Mouse (Mus musculus): ENCODE results near the gene Gnb3. TPM values are rescaled to one million over a fixed set of nuclear protein-coding genes. Genes with fewer than 3 reads are reported as not detected.

Gnb3 gene
- polyA plus RNA-seq (2015; fragmentation: Nextera tagmentation; extraction: Ambion mirVana) = 0.69 and 0.70 TPM in 2 replicates

DNA sequence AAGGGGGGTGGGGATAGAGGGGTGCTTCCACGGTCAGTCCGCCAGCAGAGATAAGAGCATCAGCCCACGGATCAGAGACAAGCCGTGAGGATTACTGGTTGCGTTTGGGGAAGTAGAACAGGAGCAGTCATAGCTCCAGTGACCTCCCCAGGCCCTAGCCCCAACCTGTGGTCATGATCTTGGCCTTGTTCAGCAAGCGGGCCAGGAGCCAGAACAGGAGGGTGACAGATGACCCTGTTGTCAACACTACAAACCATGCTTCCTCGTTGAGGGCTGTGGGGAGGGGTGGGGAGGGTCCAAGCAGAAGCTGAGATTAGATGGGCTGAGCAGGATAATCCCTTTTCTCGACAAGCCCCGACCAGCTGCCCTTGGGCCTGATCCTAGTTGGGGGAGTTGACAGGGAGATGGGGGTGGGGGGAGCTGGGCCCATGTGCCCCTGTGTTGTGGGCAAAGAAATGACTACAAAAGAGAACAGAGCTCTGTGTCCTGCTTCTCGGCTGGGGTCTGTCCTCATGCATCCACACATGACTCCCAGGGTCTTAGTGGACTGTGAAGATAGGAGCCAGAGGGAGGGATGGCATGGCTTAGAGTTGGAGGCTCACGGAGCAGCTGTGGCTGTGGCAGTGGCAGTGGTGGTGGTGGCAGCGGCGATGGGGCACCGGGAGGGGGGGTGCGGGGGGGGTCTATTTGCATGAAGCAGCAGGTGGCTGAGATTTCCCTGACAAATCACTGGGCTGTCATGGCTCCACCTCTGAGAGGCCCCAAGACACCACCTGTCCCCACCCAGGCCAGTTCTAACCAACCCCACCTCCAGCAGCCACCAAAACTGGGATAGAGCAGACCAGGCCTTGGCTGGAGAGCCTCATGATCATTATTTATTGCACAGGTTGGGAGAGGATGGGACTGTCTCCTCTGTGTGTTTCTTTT is at the start of gene Gnb3:
TSS of gene Gnb3 (minus strand) at position 35 of the 927 bp plus-strand sequence.
- H3K4me1 ChIP-seq = peaks cover 5% of the 10 kb centered on the region; the same call in 1 of the 2 replicates
- WGBS = 43% methylated on average over 15 of the region's 15 CpGs
- H3K27me3 ChIP-seq (replicated peaks) = no peaks in the 10 kb centered on the region
- no peak within 1 kb of the TSS for H3K4me3 ChIP-seq (replicated peaks)
- no peaks in the 10 kb centered on the region for H3K9me3 ChIP-seq (replicated peaks)
- no peak within 1 kb of the TSS for H3K4me2 ChIP-seq
- no peak within 1 kb of the TSS for H3K27ac ChIP-seq (replicated peaks)
- peak within 1 kb of the TSS; percentile 21 for H3K9ac ChIP-seq (replicated peaks)
- 0 out of 2 replicates have a peak, but pooled peaks have one; percentile 13 for ATAC-seq (ENCODE audit: low FRiP score)
- H3K36me3 ChIP-seq = peaks cover 19% of the 10 kb centered on the region

DNA sequence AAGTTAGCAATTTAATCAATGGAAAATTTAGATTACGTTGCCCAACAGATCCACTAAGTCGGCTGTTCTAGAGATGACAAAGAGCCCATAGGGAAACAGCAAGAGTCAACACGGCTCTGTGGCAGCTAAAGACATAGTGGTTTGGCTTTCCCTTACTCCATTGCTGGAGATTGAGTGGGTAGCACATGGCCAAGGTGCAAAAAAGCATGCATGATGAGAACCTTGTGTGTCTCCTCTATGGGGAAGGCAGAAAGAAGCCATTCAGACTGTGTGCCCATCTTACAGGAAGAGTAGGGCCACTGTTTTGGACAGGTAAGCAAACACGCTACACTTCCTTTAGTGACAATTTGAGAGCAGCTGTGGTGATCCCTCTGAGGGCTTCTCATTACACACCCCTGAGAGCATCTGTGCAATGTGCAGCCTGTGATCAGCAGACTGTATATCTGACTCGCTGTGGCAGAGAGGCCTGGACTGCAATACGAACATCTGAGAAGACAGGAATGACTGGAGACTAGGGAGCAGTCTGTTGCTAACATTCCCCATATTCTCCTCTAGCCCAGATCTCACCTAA is 48.6 kb upstream of the Gnb3 start:
- Histone ChIP-seq H3K4me3 (replicated peaks) (no peak overlapping the region), H3K4me1 (no peaks in the 10 kb centered on the region), H3K27ac (replicated peaks) (no peak overlapping the region), H3K4me2 (no peak overlapping the region), H3K9me3 (replicated peaks) (no peaks in the 10 kb centered on the region), H3K27me3 (replicated peaks) (no peaks in the 10 kb centered on the region), H3K9ac (replicated peaks) (no peak overlapping the region), H3K36me3 (no peaks in the 10 kb centered on the region)
- 89% methylated on average over 6 of the region's 6 CpGs for WGBS
- no peak for ATAC-seq (ENCODE audit: low FRiP score)

DNA sequence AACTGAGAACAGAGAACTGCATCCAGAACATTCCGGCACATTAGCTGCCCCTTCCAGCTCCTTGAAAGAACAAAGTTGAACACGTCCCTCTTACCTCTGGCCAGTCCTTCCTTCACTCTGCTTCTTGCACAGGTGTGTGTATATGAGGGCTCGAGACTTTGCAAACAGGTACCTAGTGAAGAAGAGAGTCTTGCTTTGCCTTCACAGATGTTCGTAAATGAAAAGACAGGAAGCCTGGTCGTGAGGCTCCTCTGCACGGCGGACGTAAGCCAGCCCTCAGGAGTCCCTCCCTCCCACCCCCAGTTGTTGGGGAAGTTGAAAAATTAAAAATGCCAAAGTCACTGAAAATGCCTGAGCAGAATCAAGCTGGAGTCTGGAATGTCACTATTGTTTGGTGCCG is 47.9 kb upstream of the Gnb3 start, which contains the start of gene Cd4:
TSS of gene Cd4 (minus strand) at position 236 of the 400 bp plus-strand sequence.
- no peaks in the 10 kb centered on the region for H3K9me3 ChIP-seq (replicated peaks)
- H3K27me3 ChIP-seq (replicated peaks) = no peaks in the 10 kb centered on the region
- H3K27ac ChIP-seq (replicated peaks) = no peak within 1 kb of the TSS
- H3K4me1 ChIP-seq = no peaks in the 10 kb centered on the region
- no peak within 1 kb of the TSS for H3K4me3 ChIP-seq (replicated peaks)
- no peak within 1 kb of the TSS for H3K4me2 ChIP-seq
- no peak for ATAC-seq (ENCODE audit: low FRiP score)
- 90% methylated on average over 9 of the region's 9 CpGs for WGBS
- H3K9ac ChIP-seq (replicated peaks) = no peak within 1 kb of the TSS
- no peaks in the 10 kb centered on the region for H3K36me3 ChIP-seq

DNA sequence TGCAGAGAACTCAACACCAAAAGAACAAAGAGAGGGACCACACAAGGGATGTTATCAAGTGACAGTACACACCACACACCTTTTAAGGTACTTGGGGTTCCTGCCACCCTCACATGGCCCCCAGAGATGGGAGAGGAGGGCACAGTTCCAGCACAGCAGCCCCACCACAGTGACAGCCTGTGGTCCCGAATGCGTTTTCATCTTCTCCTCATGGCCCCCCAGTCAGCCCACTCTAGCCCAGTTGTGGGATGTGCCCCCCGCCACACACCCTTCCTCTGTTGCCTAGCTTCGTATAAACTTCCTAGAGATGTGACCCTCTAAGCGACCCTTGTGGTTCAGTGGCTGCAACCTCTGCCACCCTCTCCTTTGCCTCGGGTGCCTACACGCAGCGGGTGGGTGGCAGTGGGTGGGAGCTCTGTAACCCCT is 45.9 kb upstream of the Gnb3 start:
- Histone ChIP-seq H3K9ac (replicated peaks) (no peak overlapping the region), H3K4me2 (no peak overlapping the region), H3K9me3 (replicated peaks) (no peaks in the 10 kb centered on the region), H3K4me1 (no peaks in the 10 kb centered on the region), H3K36me3 (no peaks in the 10 kb centered on the region), H3K4me3 (replicated peaks) (no peak overlapping the region), H3K27ac (replicated peaks) (no peak overlapping the region), H3K27me3 (replicated peaks) (no peaks in the 10 kb centered on the region)
- WGBS = 89% methylated on average over 8 of the region's 8 CpGs
- no peak for ATAC-seq (ENCODE audit: low FRiP score)

DNA sequence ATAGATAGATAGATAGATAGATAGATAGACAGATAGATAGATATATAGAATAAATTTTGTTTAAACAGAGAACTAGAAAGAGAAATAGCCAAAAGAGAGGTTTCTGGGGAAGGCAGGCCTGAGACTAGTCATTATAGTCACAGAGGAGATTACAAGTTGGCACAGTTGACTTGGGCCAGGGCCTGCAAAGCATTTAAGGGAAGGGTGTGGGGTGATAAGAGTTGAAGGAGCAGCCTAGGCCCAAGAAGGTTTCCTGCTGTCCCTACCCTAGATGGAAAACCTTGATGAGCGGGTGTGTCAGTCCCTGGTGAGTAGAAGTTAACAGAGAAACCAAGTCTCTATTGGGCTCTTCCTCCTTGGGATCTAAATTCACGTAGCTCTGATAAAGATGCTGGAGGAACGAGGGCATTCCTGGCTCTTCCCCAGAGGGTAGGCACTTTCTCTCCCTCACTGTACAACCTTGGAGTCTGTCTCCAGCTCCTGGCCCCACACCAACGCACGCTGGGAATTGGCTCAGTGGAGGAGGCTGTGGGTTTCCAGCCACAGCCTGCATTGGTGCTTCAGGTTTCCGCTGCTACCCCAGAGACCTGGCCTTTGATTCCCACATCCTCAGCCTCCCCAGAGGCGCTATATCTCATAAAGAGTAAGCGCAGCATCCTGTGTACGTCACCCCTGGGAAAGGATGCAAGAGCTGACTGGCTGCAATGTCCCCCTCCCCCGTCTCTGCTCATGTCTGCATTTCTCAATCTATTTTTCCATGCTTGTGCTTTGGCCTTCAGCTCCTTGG is 44.8 kb upstream of the Gnb3 start:
- Histone ChIP-seq H3K4me2 (no peak overlapping the region), H3K9ac (replicated peaks) (no peak overlapping the region), H3K4me1 (no peaks in the 10 kb centered on the region), H3K4me3 (replicated peaks) (no peak overlapping the region), H3K27ac (replicated peaks) (no peak overlapping the region), H3K9me3 (replicated peaks) (no peaks in the 10 kb centered on the region), H3K36me3 (no peaks in the 10 kb centered on the region), H3K27me3 (replicated peaks) (no peaks in the 10 kb centered on the region)
- WGBS = 65% methylated on average over 10 of the region's 10 CpGs
- ATAC-seq (ENCODE audit: low FRiP score) = no peak

DNA sequence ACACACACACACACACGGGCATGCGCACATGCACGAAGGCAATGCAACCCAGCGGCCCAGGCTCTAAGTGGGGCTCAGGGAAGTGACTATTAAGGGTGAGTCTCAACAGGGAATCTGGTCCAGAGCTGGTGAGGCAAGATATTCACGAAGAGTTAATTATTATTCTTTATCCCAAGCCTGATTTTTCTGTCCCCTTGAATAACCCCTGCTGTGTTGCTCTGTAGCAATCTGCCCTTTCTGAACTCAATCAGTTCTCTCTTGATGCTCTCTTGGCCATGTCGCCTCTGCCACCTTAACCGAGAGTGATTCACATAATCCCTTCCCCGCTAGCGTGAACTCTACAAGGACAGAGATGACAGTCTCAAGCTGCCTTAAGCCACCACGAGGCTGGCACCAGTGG is 43.3 kb upstream of the Gnb3 start:
- no peak overlapping the region for H3K4me2 ChIP-seq
- H3K36me3 ChIP-seq = no peaks in the 10 kb centered on the region
- no peaks in the 10 kb centered on the region for H3K4me1 ChIP-seq
- no peak overlapping the region for H3K9ac ChIP-seq (replicated peaks)
- 82% methylated on average over 10 of the region's 10 CpGs for WGBS
- ATAC-seq (ENCODE audit: low FRiP score) = no peak
- no peaks in the 10 kb centered on the region for H3K9me3 ChIP-seq (replicated peaks)
- no peak overlapping the region for H3K27ac ChIP-seq (replicated peaks)
- H3K4me3 ChIP-seq (replicated peaks) = no peak overlapping the region
- no peaks in the 10 kb centered on the region for H3K27me3 ChIP-seq (replicated peaks)

DNA sequence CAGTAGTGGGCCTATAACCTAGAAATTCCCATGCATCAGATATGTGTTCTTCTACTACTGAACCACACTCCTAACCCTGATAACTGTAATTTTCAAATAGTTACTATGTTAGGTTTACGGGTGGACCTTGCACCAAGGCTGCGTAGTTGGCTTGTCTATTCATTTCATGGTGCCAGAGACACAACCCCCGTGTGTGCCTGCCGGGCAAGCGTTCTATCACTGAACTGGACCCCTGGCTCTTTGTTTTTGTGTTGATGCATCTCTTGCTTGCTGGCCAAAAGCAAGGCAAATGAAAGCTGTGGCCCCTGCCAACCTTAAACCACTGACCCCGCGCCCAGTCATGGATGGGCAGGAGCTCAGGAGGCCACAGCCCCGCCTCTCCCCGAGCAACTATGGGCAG is 41.7 kb upstream of the Gnb3 start:
- Histone ChIP-seq H3K27ac (replicated peaks) (no peak overlapping the region), H3K9me3 (replicated peaks) (no peaks in the 10 kb centered on the region), H3K36me3 (no peaks in the 10 kb centered on the region), H3K9ac (replicated peaks) (no peak overlapping the region), H3K4me3 (replicated peaks) (no peak overlapping the region), H3K4me1 (no peaks in the 10 kb centered on the region), H3K4me2 (no peak overlapping the region), H3K27me3 (replicated peaks) (no peaks in the 10 kb centered on the region)
- ATAC-seq (ENCODE audit: low FRiP score) = no peak
- WGBS = 94% methylated on average over 9 of the region's 9 CpGs

DNA sequence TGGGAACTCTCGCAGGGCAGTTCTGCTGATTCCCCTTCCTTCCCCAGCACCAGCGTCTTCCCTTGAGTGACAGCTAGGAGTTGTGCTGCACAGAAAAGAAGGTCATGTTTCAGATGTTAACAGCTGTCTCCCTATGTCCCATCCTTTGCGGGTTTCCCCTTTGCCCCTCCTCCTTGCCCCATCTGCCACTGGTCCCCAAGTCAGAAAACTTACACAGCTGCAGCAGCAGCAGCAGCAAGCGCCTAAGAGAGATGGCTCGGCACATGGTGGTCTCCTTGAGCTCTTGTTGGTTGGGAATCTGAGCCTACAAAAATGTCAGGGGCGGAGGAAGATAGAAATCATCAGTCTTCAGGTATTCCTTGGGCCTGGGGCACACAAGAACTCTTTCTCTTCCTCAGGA is 39.3 kb upstream of the Gnb3 start:
- Histone ChIP-seq H3K9ac (replicated peaks) (no peak overlapping the region), H3K4me1 (no peaks in the 10 kb centered on the region), H3K4me3 (replicated peaks) (no peak overlapping the region), H3K27ac (replicated peaks) (no peak overlapping the region), H3K36me3 (no peaks in the 10 kb centered on the region), H3K27me3 (replicated peaks) (no peaks in the 10 kb centered on the region), H3K9me3 (replicated peaks) (no peaks in the 10 kb centered on the region), H3K4me2 (no peak overlapping the region)
- no peak for ATAC-seq (ENCODE audit: low FRiP score)
- 69% methylated on average over 6 of the region's 6 CpGs for WGBS

DNA sequence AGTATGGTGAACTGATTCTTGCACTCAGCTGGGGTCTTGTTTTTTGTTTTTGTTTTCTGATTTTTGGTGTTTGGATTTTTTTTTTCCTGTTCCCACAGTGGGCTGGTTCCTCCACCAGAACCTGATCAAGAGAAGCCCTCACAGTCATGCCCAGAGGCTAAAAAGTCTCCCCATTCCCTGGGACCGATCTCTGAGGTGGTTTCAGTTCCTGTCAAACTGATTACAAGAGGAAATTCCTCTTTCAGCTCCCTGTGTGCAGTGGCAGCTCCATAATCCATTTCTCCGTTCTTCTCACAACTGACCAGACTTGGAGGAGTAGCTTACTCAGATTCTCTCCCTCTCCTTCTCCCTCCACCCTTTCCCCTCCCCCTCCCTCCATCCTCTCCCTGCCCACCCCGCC is 34.3 kb upstream of the Gnb3 start:
- ATAC-seq (ENCODE audit: low FRiP score) = no peak
- Histone ChIP-seq H3K4me2 (no peak overlapping the region), H3K9me3 (replicated peaks) (no peaks in the 10 kb centered on the region), H3K4me3 (replicated peaks) (no peak overlapping the region), H3K4me1 (no peaks in the 10 kb centered on the region), H3K27ac (replicated peaks) (no peak overlapping the region), H3K9ac (replicated peaks) (no peak overlapping the region; the same call in 1 of the 2 replicates), H3K36me3 (no peaks in the 10 kb centered on the region), H3K27me3 (replicated peaks) (no peaks in the 10 kb centered on the region)
- WGBS = 74% methylated on average over 2 of the region's 3 CpGs

DNA sequence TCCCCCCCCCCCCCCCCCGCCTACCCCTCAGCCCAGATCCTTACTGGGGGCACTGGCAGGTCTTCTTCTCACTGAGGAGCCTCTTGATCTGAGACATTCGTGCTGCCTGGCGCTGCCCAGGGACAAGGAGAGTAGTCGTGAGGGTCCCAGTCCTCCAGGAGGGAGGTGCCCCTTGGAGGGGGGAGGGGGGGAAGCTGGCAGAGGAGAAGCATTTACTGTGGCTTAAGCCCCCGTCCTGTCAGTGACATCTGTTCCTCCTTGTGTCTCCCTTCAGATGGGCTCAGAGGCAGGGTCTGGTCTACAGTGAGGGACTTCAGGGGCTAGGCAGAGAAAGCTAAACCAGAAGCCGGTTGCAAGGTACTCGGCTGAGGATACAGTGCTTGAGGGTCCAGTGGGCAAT is 26.5 kb upstream of the Gnb3 start:
- Histone ChIP-seq H3K27me3 (replicated peaks) (no peaks in the 10 kb centered on the region), H3K9me3 (replicated peaks) (no peaks in the 10 kb centered on the region), H3K4me3 (replicated peaks) (no peak overlapping the region), H3K9ac (replicated peaks) (no peak overlapping the region), H3K27ac (replicated peaks) (no peak overlapping the region), H3K4me2 (no peak overlapping the region), H3K4me1 (peaks cover 42% of the 10 kb centered on the region), H3K36me3 (no peaks in the 10 kb centered on the region; the same call in 1 of the 2 replicates)
- ATAC-seq (ENCODE audit: low FRiP score) = no peak
- WGBS = 64% methylated on average over 6 of the region's 7 CpGs

DNA sequence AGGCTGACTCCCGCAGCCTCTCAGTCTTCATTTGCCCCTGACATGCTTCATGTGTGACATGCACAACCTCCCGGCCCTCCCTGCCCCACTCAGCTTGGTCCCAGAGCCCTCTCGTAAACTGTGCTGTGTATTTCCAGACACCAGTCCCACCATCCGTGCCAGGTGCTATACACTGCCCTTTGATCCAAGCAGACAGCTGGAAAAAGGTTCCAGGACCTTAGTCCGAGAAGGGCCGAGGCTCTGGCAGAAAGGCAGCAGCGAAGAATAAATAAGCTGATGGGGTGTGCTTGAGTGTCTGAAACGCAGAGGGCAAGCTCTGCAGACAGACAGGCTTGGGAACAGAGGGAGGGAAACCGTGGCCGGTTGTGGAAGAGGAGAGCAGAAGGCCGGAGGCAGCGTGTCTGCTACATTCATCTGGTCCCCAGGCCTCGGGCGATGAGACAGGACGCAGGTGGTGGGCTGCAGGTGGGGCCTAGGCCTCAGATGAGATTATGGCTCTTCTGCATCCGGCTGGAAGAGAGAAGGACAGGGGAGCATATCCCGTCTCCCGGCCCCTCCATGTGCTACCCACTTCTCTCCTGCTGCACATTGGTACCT is 25.8 kb upstream of the Gnb3 start:
- no peaks in the 10 kb centered on the region for H3K27me3 ChIP-seq (replicated peaks)
- H3K36me3 ChIP-seq = peaks cover 6% of the 10 kb centered on the region
- H3K4me1 ChIP-seq = peaks cover 49% of the 10 kb centered on the region
- no peak overlapping the region for H3K4me2 ChIP-seq
- no peak for ATAC-seq (ENCODE audit: low FRiP score)
- WGBS = 49% methylated on average over 18 of the region's 18 CpGs
- no peaks in the 10 kb centered on the region for H3K9me3 ChIP-seq (replicated peaks)
- no peak overlapping the region for H3K9ac ChIP-seq (replicated peaks)
- H3K27ac ChIP-seq (replicated peaks) = peak overlapping the region; percentile 18; the same call in 1 of the 2 replicates
- H3K4me3 ChIP-seq (replicated peaks) = no peak overlapping the region
